Mouse (Mus musculus) heart, embryonic 13.5 days (tissue): ENCODE measurements around the gene Nanog. TPM values are rescaled to one million over a fixed set of nuclear protein-coding genes. Genes with fewer than 3 reads are reported as not detected.

Source experiments
- polyA plus RNA-seq: library from polyadenylated mRNA; unstranded; fragments of >200 nt; fragmentation: Nextera tagmentation; extraction: Ambion mirVana; gene quantifications from 2 replicates; pipeline ENCODE4 v1.2.1, GENCODE M21; 2015

The Nanog gene
- polyA plus RNA-seq, 1 experiment from 2014 or later = 0.71 TPM

Other genes starting within 250 kb of the Nanog start
- gene Rimklb, start 208.7 kb upstream of the Nanog start, polyA plus RNA-seq = 5.3 and 6.0 TPM in 2 replicates
- gene Mfap5, start 201.6 kb upstream of the Nanog start, polyA plus RNA-seq = 13.7 and 13.8 TPM in 2 replicates
- not detected in 2 replicates for gene Aicda, start 153.7 kb upstream of the Nanog start, polyA plus RNA-seq
- gene Apobec1, start 105.0 kb upstream of the Nanog start, polyA plus RNA-seq = 2.2 and 2.7 TPM in 2 replicates
- gene Gdf3, start 97.4 kb upstream of the Nanog start, polyA plus RNA-seq = 0.20 and 0.27 TPM in 2 replicates
- gene Dppa3, start 81.1 kb upstream of the Nanog start, polyA plus RNA-seq = not detected in 2 replicates
- 12.1 and 15.4 TPM in 2 replicates for gene Slc2a3, start 94.2 kb downstream of the Nanog start, polyA plus RNA-seq
- gene Foxj2, start 112.4 kb downstream of the Nanog start, polyA plus RNA-seq = 4.8 and 5.6 TPM in 2 replicates
- 2.4 and 3.0 TPM in 2 replicates for gene C3ar1, start 148.7 kb downstream of the Nanog start, polyA plus RNA-seq
- 49.9 and 51.3 TPM in 2 replicates for gene Necap1, start 167.0 kb downstream of the Nanog start, polyA plus RNA-seq
- 0.70 and 0.94 TPM in 2 replicates for gene Clec4a1, start 214.4 kb downstream of the Nanog start, polyA plus RNA-seq
- 1.0 and 1.1 TPM in 2 replicates for gene Clec4a3, start 245.0 kb downstream of the Nanog start, polyA plus RNA-seq